Mouse (Mus musculus) kidney, postnatal 0 days (tissue): ENCODE data around the gene Mup12. TPM values are rescaled to one million over a fixed set of nuclear protein-coding genes. Genes with fewer than 3 reads are reported as not detected.
"Not testable (repeated sequence)": the region's sequence is repeated elsewhere in the genome, so short reads cannot be mapped to it uniquely, and the experiment has no call there.

ENCODE experiments used
- ATAC-seq: fragments of 200-750 bp; cut with Nextera tagmentation; replicated peaks from 2 replicates; pipeline ENCODE4 v1.8.0; 2017; ENCODE audit warnings: low read depth, moderate number of reproducible peaks, moderate TSS enrichment, moderate library complexity; ENCODE audit not compliant: low FRiP score
- DNase-seq: peaks from one replicate; pipeline ENCODE4 v3.0.0-alpha.2; 2016; ENCODE audit warnings: low spot score
- H3K27ac ChIP-seq: fragments of 300-500 bp; sonication (generic); 2 replicates; pipeline ENCODE4 v1.5.1; 2014; ENCODE audit warnings: mild to moderate bottlenecking
- H3K27me3 ChIP-seq: fragments of 300-500 bp; sonication (generic); 2 replicates; pipeline ENCODE4 v1.6.1; 2014; ENCODE audit warnings: low read length, mixed read lengths; ENCODE audit not compliant: insufficient read depth
- H3K36me3 ChIP-seq: fragments of 300-500 bp; sonication (generic); 2 replicates; pipeline ENCODE4 v1.6.1; 2014; ENCODE audit warnings: low read length, mixed read lengths; ENCODE audit not compliant: insufficient read depth
- H3K4me1 ChIP-seq: fragments of 300-500 bp; sonication (generic); replicated peaks from 2 replicates; pipeline ENCODE4 v1.6.1; 2014; ENCODE audit warnings: antibody characterized with exemption, low read length, mixed read lengths; ENCODE audit not compliant: insufficient read depth
- H3K4me2 ChIP-seq: fragments of 300-500 bp; sonication (generic); 2 replicates; pipeline ENCODE4 v1.6.1; 2014; ENCODE audit warnings: mild to moderate bottlenecking, low read length, moderate library complexity, mixed read lengths
- H3K4me3 ChIP-seq: fragments of 300-500 bp; sonication (generic); replicated peaks from 2 replicates; pipeline ENCODE4 v1.5.1; 2014; ENCODE audit warnings: low read depth, low read length
- H3K9ac ChIP-seq: fragments of 300-500 bp; sonication (generic); 2 replicates; pipeline ENCODE4 v1.6.1; 2014; ENCODE audit warnings: low read depth, low read length
- H3K9me3 ChIP-seq: fragments of 300-500 bp; sonication (generic); replicated peaks from 2 replicates; pipeline ENCODE4 v1.6.1; 2016; ENCODE audit warnings: low read length, inconsistent platforms, mixed read lengths
- WGBS: fragments of 180-500 bp; shearing (Covaris S2); extraction: QIAGEN DNeasy Blood & Tissue Kit; methylation state at CpG from one replicate; pipeline ENCODE4 v1.1.7; 2014; 5-methylcytosine and 5-hydroxymethylcytosine counted together
- polyA plus RNA-seq: library from polyadenylated mRNA; unstranded; fragments of >200 nt; fragmentation: Nextera tagmentation; extraction: Ambion mirVana; gene quantifications from 2 replicates; pipeline ENCODE4 v1.2.1, GENCODE M21; 2015

The Mup12 gene
- polyA plus RNA-seq: not detected in 2 replicates

DNA sequence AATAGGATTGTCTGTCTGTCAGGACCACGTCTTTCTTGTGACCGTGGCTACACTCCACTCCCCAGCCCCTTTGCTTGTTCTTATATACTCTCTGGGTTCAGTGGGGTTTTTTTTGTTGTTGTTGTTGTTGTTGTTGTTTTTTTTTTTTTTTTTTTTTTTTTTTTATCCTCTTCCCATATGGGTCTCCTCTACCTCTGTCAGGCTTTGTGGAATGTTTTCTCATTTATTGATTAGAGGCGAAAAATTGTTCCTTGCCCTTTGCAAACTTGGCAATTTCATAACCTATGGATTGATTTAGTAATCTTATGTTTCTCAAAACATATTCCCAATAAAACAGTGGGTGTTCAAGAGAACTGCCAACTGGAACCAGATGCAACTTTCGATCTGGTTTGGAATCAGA is at the start of gene Mup12:
Mup12 (minus strand) TSS at position 101 of the 400 bp plus-strand sequence.
- WGBS: 86% methylated on average over 2 of the region's 4 CpGs
- H3K27ac ChIP-seq, ATAC-seq, H3K36me3 ChIP-seq, H3K9me3 ChIP-seq, H3K4me1 ChIP-seq, H3K4me3 ChIP-seq, H3K9ac ChIP-seq, H3K27me3 ChIP-seq, DNase-seq, H3K4me2 ChIP-seq: not testable (repeated sequence)

Other genes starting within 250 kb of the Mup12 start
- gene Mup1, start 239.4 kb downstream of the Mup12 start, polyA plus RNA-seq: not detected in 2 replicates
- not detected in 2 replicates for gene Mup10, start 159.1 kb downstream of the Mup12 start, polyA plus RNA-seq
- gene Mup11, start 78.9 kb downstream of the Mup12 start, polyA plus RNA-seq: not detected in 2 replicates
- not detected in 2 replicates for gene Mup22, start 80.1 kb upstream of the Mup12 start, polyA plus RNA-seq